Mouse (Mus musculus): ENCODE measurements around the gene Nfkbib.

DNA sequence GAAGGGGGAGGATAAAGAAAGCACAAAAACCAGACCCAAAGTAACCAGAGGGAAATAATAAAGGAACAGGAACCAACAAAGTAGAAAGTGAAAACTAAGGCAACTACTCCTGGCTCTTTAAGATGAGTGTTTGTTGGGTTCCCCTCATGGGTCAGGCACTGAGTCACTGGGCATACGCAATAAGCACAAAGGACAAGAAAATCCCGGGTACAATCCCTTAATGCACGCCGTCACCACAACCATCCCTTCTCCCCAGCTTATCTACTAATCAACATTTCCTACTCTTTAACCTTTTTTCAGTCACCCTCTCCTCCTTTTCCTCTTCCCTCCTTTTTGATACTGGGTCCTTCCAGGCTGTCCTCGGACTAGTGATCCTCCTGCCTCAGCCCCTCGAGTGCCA, 2.1 kb downstream of the Nfkbib start:
- TF ChIP-seq POLR2A (IDR thresholded peaks at IDR 0.05; ENCODE audit: borderline replicate concordance, insufficient read depth, low read length) (no peak), CTCF (IDR thresholded peaks at IDR 0.05; ENCODE audit: borderline replicate concordance, insufficient read depth, low read depth, low read length) (no peak)
